Mouse (Mus musculus): ENCODE data around the gene Dcbld2. TPM values are rescaled to one million over a fixed set of nuclear protein-coding genes. Genes with fewer than 3 reads are reported as not detected.
"Not testable (repeated sequence)": the region's sequence is repeated elsewhere in the genome, so short reads cannot be mapped to it uniquely, and the experiment has no call there.

Dcbld2 gene
- total RNA-seq, 2 experiments from 2014 or later = 26.0 to 26.1 TPM

DNA sequence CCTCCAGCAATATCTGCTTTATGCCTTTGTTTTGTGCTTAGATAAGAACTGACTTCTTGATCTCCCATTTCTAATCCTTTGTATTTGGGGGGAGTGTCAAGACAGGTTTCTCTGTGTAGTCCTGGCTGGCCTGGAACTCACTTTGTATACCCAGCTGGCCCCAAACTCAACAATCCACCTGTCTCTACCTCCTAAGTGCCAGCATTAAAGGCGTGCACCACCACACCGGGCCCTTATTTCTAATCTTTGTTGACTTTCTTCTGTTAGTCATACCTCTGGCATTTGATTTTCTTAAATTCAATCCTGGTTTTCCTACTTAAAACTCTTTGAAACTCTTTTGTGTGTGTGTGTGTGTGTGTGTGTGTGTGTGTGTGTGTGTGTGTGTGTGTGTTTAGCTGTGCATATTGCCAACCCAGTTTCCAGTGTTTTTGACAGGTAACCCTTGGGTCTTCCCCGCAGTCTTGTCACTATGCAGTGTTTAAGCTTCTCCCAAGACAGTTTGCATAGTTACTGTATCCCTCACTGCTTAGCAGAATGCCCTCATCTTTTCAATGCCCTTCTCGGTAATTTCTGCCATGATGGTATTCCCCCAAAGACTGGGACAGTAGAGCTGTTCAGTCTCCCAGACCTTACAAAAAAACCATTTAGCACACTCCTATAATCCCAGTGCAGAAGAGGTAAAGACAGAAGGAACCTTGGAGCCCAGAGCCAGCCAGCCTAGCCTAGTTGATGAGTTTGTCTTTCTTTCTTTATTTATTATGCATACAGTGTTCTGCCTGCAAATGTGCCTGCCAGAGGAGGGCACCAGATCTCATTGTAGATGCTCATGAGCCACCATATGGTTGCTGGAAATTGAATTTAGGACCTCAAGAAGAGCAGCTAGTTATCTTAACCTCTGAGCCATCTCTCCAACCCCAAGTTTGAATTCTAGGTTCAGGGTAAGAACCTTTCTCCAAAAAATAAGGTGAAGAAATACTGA lies 38.3 kb downstream of the Dcbld2 start:
- intact Hi-C loops (cut with DNase I) = no loop called here
- no peak for DNase-seq (ENCODE audit: low spot score in 2 of 2)

DNA sequence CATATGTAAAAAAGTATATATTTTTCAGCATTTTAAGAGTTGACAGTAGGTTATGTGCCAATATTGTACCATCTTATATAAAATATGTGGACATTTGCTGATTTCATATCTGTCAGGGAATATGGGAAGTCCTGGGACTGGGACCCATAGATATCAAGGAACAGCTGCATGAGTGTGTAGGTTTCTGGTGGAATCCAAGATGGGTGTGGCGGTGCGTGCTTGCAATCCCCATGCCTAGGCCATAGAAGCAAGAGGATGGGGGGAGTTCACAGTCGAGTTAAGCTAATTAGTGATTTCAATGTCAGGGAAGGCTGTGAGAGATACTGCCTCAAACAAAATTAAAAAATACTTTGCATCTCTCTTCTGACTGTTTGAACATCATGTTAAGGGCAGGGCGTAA lies 40.8 kb downstream of the Dcbld2 start:
- no peak for DNase-seq (ENCODE audit: low spot score in 2 of 2)
- intact Hi-C loops (cut with DNase I) = no loop called here

DNA sequence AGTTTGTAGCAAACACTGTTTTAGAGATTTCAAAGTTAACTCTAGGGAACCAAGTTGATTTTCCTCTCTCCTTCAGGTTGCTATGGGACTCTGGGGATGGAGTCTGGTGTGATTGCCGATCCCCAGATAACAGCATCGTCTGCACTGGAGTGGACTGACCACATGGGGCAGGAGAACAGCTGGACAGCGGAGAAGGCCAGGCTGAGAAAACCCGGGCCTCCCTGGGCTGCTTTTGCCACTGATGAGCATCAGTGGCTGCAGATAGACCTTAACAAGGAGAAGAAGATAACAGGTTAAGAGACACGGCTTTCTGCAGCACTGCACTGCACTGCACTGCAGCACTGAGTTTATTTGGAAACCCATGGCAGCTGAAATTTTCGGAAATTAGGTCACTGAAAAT lies 42.4 kb downstream of the Dcbld2 start:
- DNase-seq (ENCODE audit: low spot score in 2 of 2) = no peak
- intact Hi-C loops (cut with DNase I) = loop anchor here (2.0 to 5.0 kb wide), 5 partner anchors 43 to 838 kb away; partner anchors contain the start of genes Cpox and Dcbld2

DNA sequence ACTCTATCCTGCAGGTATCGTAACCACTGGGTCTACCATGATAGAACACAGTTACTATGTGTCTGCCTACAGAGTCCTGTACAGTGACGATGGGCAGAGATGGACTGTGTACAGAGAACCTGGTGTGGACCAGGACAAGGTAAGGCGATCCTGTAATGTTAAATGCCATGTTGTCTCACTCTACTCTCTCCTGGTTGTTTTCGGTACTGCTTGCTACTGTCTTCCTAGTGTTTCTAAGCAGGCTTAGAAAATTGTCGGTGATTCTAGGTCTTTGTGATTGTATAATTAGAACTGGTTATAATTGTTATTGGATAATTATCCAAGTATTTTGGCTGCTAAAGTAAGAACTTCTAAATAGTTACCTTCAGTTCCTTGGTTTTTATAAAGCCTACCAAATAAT lies 43.4 kb downstream of the Dcbld2 start:
- intact Hi-C loops (cut with DNase I) = loop anchor here (2.0 to 5.0 kb wide), 5 partner anchors 44 to 839 kb away; partner anchors contain the start of genes Cpox and Dcbld2
- DNase-seq (ENCODE audit: low spot score in 2 of 2) = no peak

DNA sequence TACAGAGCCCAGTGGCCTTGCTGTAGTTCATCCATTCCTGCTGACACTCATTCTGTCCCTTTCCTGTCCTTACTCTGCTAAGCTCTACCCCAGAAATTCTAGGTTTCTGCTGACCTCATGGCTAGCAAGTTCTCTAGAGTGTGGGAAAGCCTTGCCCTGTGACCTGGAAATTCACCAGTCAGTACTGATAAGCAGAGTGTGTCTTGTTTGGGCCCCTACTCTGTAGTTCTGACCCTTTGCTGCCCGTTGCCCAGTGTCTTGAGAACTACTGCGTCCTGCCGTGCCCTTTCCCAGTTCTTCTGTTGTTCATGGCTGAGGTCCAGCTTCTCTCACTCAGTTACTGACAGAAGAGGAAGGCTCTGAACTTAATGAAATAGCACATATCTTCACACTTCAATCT lies 44.9 kb downstream of the Dcbld2 start:
- intact Hi-C loops (cut with DNase I) = loop anchor here (5.0 kb wide), 4 partner anchors 46 to 841 kb away; partner anchors contain the start of genes Cpox and Dcbld2
- no peak for DNase-seq (ENCODE audit: low spot score in 2 of 2)

DNA sequence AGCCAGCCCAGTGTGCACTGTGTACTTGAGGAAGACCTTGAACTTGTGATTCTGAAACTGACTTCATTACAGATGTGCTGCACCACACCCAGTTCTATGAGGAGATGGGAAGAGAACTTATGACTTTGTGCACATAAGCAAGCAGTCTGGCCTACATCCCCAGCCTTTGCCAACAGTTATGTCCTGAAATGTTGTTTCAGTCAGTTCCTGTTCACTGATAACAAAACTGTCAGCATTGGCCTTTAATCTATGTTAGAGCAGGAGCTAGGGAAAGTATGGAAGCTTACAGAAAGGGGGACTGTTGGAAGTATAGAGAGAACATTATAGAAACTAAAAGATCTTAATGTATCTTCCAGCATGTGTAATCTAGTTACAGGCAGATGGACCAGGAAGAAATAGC lies 45.6 kb downstream of the Dcbld2 start:
- DNase-seq (ENCODE audit: low spot score in 2 of 2) = no peak
- intact Hi-C loops (cut with DNase I) = loop anchor here (5.0 kb wide), 4 partner anchors 47 to 842 kb away; partner anchors contain the start of genes Cpox and Dcbld2

DNA sequence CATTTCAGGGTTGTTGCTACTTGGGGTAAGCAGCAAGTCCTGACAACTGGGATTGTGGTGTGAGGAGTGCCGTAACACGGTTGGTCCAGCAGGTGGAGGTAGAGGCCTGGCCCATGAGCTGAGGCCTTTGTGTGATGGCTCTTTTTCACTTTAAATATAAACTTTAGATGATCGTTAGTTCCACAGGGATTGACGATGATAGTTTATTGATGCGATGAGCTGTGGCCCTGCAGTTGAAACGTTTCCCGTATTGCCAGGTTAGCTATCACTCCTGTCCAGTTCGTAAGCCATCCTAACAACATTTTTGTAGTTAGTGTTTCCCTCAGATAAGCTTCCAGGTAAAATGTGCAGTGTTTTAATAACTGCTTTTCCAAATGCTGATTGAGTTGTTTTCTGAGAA lies 46.4 kb downstream of the Dcbld2 start:
- intact Hi-C loops (cut with DNase I) = loop anchor here (5.0 kb wide), 4 partner anchors 47 to 842 kb away; partner anchors contain the start of genes Cpox and Dcbld2
- DNase-seq (ENCODE audit: low spot score in 2 of 2) = peak in 1 of 2 experiments; percentile 41

DNA sequence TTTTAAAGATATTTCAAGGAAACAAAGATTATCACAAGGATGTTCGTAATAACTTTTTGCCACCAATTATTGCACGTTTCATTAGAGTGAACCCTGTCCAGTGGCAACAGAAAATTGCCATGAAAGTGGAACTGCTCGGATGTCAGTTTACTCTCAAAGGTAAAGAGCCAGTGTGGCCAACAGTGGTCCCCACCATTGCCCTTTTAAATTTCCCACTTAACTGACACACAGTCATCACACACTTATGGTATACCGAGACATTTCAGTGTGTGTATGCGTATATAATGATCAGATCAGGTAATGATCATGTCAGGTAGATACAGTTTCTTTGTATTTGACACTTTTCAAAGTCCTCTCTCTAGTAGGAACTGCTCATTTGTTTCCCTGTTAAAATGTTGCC lies 46.9 kb downstream of the Dcbld2 start:
- no peak for DNase-seq (ENCODE audit: low spot score in 2 of 2)
- intact Hi-C loops (cut with DNase I) = no loop called here

DNA sequence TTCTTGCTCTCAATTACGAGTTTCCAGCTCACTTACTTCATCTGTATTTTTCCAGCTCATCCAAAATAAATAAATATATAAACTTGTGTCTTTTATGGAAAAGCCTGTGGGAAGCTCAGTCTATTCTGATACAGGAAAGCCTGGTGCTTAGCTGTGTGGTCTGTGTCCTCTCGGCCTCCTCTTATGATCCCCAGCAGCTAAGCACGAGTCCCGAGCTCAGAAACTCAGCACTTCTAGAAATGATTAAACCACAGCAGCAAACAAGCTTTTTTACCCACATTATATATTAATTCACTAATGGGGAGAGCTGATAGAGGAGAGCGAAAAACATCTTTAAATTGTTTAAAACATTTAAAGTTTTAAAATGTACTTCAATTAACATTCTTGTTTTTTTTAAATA lies 48.2 kb downstream of the Dcbld2 start:
- intact Hi-C loops (cut with DNase I) = no loop called here
- no peak for DNase-seq (ENCODE audit: low spot score in 2 of 2)

DNA sequence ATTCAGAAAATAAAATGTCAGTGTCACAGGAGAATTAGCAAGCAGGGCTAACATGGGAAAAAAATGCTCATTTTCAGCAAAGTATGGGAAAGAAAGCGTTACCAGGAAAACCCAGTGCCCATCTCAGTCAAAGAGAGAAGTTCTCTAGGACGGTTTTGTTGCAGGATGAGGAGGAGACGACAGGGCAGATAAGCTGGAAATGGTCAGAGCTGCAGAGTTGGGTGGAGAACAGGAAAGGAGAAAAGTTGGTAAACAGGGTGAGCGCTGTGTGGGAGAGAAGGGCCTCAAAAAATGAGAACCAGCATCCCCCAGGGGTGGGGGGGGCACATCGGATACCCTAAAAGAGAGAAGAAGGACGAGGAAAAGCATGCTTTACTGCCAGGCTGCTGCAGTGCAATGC lies 48.7 kb downstream of the Dcbld2 start:
- intact Hi-C loops (cut with DNase I) = no loop called here
- DNase-seq (ENCODE audit: low spot score in 2 of 2) = no peak

DNA sequence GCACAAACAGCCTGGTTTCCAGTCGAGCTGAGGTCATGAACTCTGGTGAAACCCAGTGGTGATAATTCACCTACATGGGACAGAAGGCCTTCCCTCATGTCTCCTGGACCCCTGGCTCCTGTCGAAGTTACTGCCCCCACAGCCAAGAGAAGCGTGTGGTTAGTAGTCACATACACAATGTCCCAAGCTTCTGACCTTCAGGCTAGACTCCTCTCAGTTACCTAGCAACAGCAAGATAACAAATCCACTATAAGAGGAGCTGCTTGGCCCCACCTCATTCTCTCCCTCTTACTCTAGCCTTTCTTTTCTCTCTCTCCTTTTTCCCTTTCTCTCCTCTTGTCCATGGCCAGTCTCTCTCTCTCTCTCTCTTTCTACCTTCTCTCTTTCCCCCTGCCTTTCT lies 51.7 kb downstream of the Dcbld2 start:
- DNase-seq (ENCODE audit: low spot score in 2 of 2); intact Hi-C loops (cut with DNase I): not testable (repeated sequence)

DNA sequence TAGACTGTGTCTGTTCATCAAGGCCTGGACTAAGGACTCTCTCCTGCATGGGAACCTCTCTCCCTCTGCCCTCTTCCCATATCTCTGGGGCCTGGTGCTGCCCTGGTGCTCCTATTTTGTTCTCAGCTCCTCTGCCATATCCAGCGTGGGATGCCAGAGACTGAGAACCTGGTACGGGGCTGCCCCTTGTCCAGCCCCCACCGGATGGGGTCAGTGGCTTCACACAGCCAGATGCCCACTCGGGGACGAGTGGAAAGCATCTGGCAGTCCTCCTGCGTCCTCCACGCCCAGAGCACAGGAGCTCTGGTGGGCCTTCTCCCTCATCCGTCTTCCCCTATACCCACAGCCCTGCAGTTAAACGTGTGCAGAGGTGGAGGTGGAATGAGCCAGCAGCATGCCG lies 52.1 kb downstream of the Dcbld2 start:
- DNase-seq (ENCODE audit: low spot score in 2 of 2) = no peak
- intact Hi-C loops (cut with DNase I) = no loop called here

DNA sequence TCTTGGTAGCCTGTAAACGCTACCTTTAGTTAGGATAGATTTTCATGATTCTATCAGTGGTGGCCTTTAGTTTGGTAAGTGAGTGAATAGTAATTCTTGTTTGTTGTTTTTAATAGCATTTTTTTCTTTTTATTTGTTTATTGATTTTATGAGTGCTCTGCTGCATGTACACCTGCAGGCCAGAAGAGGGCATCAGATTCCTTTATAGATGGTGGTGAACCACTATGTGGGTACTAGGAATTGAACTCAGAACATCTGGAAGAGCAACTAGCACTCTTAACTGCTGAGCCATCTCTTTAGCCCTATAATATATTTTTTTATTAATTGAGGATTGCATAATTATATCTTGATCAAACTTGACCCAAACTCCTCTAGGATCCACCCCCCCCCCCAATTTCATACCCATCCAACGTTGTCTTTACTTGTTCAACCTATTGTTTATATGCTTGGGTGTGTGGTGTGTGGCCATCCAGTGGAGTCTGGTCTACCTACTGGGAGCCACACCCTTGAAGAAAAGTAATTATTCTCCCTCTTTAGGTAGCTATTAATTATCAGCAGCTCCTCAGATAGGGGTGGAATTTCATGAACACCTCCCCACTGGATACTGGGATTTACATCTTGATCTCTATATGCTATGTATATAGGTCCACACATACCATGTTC lies 53.7 kb downstream of the Dcbld2 start:
- intact Hi-C loops (cut with DNase I) = no loop called here

DNA sequence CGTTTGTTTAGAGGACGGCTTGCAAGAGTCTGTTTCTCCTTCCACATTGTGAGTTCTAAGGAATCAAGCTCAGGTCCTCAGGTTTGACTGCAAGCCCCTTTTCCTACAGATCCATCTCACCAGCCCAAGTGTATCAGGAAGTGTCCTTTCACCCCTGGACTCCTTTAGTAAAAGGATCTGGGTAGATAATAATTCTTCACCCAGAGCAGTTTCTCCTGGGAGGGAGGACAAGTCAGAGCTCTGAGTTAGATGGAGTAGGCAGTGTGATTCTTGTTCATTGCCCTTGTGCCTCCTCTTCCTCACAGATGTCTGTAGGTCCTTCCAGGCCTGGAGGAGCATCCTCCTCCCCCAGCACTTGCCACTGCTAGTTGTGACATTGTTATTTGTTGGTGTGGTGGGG lies 54.3 kb downstream of the Dcbld2 start:
- intact Hi-C loops (cut with DNase I) = no loop called here
- no peak for DNase-seq (ENCODE audit: low spot score in 2 of 2)

More for the DNA sequence above, 53.7 kb downstream of the Dcbld2 start:
- DNase-seq (ENCODE audit: low spot score in 2 of 2) = no peak

DNA sequence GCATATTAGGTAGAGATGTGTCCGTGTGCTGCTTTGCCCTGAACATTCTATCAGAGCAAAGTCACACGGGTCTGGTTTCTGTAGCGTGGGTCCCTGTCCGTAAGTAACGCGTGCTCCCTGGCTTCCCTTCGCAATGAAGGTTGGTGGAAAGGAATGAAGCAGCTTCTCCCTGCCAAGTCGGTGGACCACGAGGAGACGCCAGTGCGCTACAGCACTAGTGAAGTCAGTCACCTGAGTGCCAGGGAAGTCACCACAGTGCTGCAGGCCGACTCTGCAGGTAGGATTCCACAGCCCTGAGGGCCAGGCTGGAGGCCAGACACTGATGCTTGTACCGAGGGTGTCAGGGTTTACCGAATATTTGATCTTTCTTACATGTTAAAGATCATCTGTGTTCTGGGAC lies 55.8 kb downstream of the Dcbld2 start:
- intact Hi-C loops (cut with DNase I) = no loop called here
- no peak for DNase-seq (ENCODE audit: low spot score in 2 of 2)

DNA sequence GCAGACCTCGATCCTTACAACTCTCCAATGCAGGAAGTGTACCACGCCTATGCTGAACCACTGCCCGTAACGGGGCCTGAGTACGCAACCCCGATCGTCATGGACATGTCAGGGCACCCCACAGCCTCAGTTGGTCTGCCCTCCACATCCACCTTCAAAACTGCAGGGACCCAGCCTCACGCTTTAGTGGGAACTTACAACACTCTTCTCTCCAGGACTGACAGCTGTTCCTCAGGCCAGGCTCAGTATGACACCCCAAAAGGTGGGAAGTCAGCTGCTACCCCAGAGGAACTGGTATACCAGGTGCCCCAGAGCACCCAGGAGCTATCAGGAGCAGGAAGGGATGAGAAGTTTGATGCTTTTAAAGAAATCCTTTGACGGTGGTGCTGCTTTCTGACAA lies 57.2 kb downstream of the Dcbld2 start:
- intact Hi-C loops (cut with DNase I) = no loop called here
- DNase-seq (ENCODE audit: low spot score in 2 of 2) = no peak

DNA sequence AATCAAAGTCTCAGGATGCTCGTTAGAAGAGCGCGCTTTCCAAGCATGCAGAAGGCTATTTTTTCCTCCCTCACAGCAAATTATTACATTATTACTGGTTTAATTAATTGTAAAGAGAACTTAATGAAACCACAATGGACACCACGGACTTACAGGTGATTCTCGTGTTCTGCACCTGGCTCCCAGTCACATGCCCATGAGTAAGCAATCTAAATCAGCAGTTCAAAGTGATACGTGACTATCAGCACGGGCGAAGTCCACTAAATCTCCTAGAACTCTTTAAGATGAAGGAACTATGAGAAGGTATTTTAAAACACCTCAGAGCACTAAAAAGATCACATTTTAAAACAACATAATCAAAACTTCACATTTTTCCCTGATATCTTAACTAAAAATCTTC lies 61.8 kb downstream of the Dcbld2 start:
- no peak for DNase-seq (ENCODE audit: low spot score in 2 of 2)
- intact Hi-C loops (cut with DNase I) = no loop called here

DNA sequence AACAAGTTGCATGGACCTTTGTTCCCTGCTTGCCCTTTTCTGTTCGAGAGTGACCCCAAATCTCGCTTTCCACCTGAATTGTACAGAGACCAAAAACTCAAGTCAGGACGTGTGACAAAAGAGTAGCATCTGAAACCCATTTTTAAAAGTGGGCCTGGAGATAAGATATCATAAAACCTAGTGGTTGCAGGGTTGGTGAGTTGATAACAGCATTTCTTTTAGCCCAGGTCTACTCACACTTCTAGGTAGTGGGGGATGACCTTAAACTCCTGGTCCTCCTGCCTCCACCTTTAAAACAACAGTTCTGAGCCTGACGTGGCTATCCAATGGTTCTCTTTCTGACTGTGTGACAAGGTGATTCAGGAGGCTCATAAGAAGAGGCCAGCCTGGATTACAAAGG lies 62.6 kb downstream of the Dcbld2 start:
- no peak for DNase-seq (ENCODE audit: low spot score in 2 of 2)
- intact Hi-C loops (cut with DNase I) = no loop called here

DNA sequence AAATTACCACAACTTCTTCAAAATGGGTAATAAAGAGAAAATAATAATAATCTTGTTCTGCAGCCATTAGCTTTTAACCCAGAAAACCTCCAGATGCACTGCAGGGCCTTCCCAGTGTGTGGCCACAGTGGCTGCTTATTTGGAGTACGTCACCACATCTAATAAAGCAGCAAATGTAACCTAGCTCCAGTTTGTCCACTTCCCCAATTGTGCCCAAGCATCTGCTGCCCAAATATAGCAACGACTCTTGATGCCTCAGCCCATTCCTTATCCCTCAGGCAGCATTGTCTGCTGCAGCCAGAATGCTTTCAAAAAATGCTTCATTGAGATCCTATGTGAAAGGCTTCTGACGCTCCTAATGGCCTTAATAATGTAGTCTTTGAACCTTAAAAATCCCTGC lies 66.6 kb downstream of the Dcbld2 start:
- no peak for DNase-seq (ENCODE audit: low spot score in 2 of 2)
- intact Hi-C loops (cut with DNase I) = no loop called here

DNA sequence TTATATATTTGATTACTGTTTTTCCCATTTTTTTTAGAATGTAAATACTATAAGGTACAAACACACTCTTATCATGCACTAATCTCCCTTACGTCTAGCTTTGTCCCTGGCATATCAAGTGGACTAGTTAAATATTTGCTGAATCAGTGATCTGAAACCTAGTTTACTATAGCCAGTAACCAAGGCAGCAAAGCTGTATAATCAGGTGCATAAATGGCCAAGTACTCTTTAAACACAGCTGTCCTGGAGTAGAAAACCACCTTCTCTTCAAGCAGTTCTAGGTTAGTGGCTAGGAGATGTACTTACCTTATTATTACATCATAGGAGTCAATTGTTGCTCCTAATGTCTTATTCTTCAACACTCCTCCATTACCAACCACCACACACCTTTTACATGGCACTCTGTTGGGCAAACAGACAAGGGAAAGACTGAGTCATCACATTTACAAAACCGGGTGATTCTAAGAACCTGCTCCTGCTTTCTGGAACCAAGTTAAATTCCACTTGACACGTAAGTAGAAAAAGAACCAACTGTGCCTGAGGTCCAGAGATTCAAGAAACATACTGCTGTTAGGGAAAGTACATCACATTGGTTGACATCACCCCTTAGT lies 67.4 kb downstream of the Dcbld2 start:
- intact Hi-C loops (cut with DNase I) = no loop called here
- DNase-seq (ENCODE audit: low spot score in 2 of 2) = no peak

Data from left cerebral cortex, postnatal 36 days (tissue).